In genomic region chr12:17440251-17440651, GRCm38 (mm10) we compare ENCODE assay signal across 9 mouse cellular contexts.
A peak's percentile ranks its signal among the peaks of the same experiment; 100 is the strongest.
DNase-seq lines count a peak whose midpoint lies in the region; ATAC-seq and TF ChIP-seq lines count a peak whose summit lies in the region.
"Had no signal": no experiment of that assay in that cellular context is flagged by ENCODE, and none has a peak within 500 bp of the region (broad histone marks: within the 10 kb centered on the region; RNA-seq: fewer than 3 reads in every experiment).

No protein-coding gene starts in this region.

- H3K4me1 ChIP-seq in megakaryocyte, embryonic 14.5 days = peaks cover 40% of the 10 kb centered on the region
- H3K4me1 ChIP-seq in kidney, adult 2 months (ENCODE audit: control insufficient read depth, insufficient read depth, low read length) = peaks cover 5% of the 10 kb centered on the region

- H3K4me3 ChIP-seq in megakaryocyte, embryonic 14.5 days (replicated peaks) = peak overlapping the region; percentile 59
- no peak overlapping the region for H3K4me3 ChIP-seq in kidney, adult 2 months (ENCODE audit: insufficient read depth, low read depth, low read length)
- H3K4me3 ChIP-seq: embryonic facial prominence, embryonic 12.5 days had no signal

- no peak for TF ChIP-seq POLR2A in kidney, adult 2 months (IDR thresholded peaks at IDR 0.05; ENCODE audit: low read depth, low read length)

- no peaks in the 10 kb centered on the region for H3K36me3 ChIP-seq in megakaryocyte, embryonic 14.5 days (replicated peaks; ENCODE audit: low read length)
- no peaks in the 10 kb centered on the region for H3K36me3 ChIP-seq in kidney, adult 2 months (ENCODE audit: control insufficient read depth, insufficient read depth, low read length)
- H3K36me3 ChIP-seq: embryonic facial prominence, embryonic 12.5 days had no signal

- DNase-seq in gastrocnemius, postnatal 14 days = peak; percentile 42
- peak; percentile 89 for DNase-seq in kidney, adult 2 months
- peak; percentile 60 to 80 for DNase-seq in lung, postnatal 4 days
- DNase-seq in c-Kit-positive CD71-positive TER-119-positive erythroid progenitor cells, embryonic 14.5 days (ENCODE audit: low spot score) = no peak
- no peak for DNase-seq in testis, postnatal 10 days (ENCODE audit: low spot score)

- 38% methylated on average over 7 of the region's 7 CpGs for WGBS in kidney, adult 2 months

- H3K9me3 ChIP-seq in megakaryocyte, embryonic 14.5 days = no peaks in the 10 kb centered on the region
- H3K9me3 ChIP-seq: embryonic facial prominence, embryonic 12.5 days had no signal

- H3K27ac ChIP-seq in kidney, adult 2 months (ENCODE audit: insufficient read depth, low read depth, low read length) = no peak overlapping the region
- H3K27ac ChIP-seq: embryonic facial prominence, embryonic 12.5 days had no signal

- H3K27me3 ChIP-seq in megakaryocyte, embryonic 14.5 days (replicated peaks) = no peaks in the 10 kb centered on the region
- no peaks in the 10 kb centered on the region for H3K27me3 ChIP-seq in kidney, adult 2 months (replicated peaks; ENCODE audit: control insufficient read depth, insufficient read depth, low read length)
- H3K27me3 ChIP-seq: embryonic facial prominence, embryonic 12.5 days had no signal

- intact Hi-C loops in gastrocnemius, postnatal 14 days (cut with DNase I; ENCODE audit: low total_unique reads) = no loop called here

- no peak for ATAC-seq in megakaryocyte, adult 5-6 weeks (ENCODE audit: poor library complexity, severe bottlenecking)
- ATAC-seq in erythroblast, adult 5-6 weeks (replicated peaks; ENCODE audit: low FRiP score, poor library complexity, severe bottlenecking) = no peak

- TF ChIP-seq CTCF in kidney, adult 2 months (conservative IDR thresholded peaks at IDR 0.05; ENCODE audit: insufficient read depth, insufficient read length, low read depth, low read length) = no peak

Comparison
In these comparisons a context has a peak if more than half of its experiments do, and no peak if none do; other contexts are left out.
1. DNase-seq: peak in gastrocnemius, postnatal 14 days (single experiment), kidney, adult 2 months (single experiment) and lung, postnatal 4 days (2 of 2); none in c-Kit-positive CD71-positive TER-119-positive erythroid progenitor cells, embryonic 14.5 days (single experiment) and testis, postnatal 10 days (single experiment).